Mouse (Mus musculus) thymus, adult 2 months (tissue): Measurements from ENCODE around the gene Zfp11.

Experiments
- CTCF ChIP-seq: fragments of 200-500 bp; IDR thresholded peaks from 2 replicates; pipeline ENCODE4 v1.5.1; 2012; ENCODE audit warnings: mild to moderate bottlenecking, control low read depth, low read length, moderate library complexity, borderline replicate concordance; ENCODE audit not compliant: control insufficient read depth, poor library complexity, insufficient read depth; ENCODE audit errors: extremely low read depth
- POLR2A ChIP-seq: fragments of 200-500 bp; IDR thresholded peaks from 2 replicates; pipeline ENCODE4 v1.6.1; 2012; ENCODE audit warnings: mild to moderate bottlenecking, low read length, control low read depth, moderate library complexity; ENCODE audit not compliant: control insufficient read depth, poor library complexity, insufficient read depth; ENCODE audit errors: extremely low read depth

- no peak for TF ChIP-seq POLR2A
- TF ChIP-seq CTCF, result no peak
Observed at GRCm38 (mm10) chr5:129621361-129621760, 48.5 kb downstream of the Zfp11 start.
